Mouse (Mus musculus): ENCODE data around the gene Gm28729. TPM values are rescaled to one million over a fixed set of nuclear protein-coding genes. Genes with fewer than 3 reads are reported as not detected.
A peak's percentile ranks its signal among the peaks of the same experiment; 100 is the strongest.

Gene Gm28729
- polyA plus RNA-seq, 2 experiments: 0.11 TPM; not detected in 1

- Histone ChIP-seq H3K27me3 (ENCODE audit: control insufficient read depth, insufficient read depth, low read length) (no peaks in the 10 kb centered on the region), H3K4me3 (replicated peaks; ENCODE audit: low read length) (no peak overlapping the region), H3K27ac (replicated peaks; ENCODE audit: low read depth, low read length) (no peak overlapping the region), H3K9me3 (ENCODE audit: control insufficient read depth, low read length) (no peaks in the 10 kb centered on the region), H3K9ac (ENCODE audit: low read depth, low read length, severe bottlenecking) (no peak overlapping the region), H3K4me1 (ENCODE audit: control insufficient read depth, insufficient read depth, low read length) (no peaks in the 10 kb centered on the region), H3K36me3 (ENCODE audit: control insufficient read depth, insufficient read depth, low read length) (no peaks in the 10 kb centered on the region), H3K4me2 (replicated peaks; ENCODE audit: low read depth, low read length, severe bottlenecking) (no peak overlapping the region)
- DNase-seq (ENCODE audit: low spot score) (no peak), ATAC-seq (ENCODE audit: low FRiP score, low read depth) (no peak)
- no peak for TF ChIP-seq POLR2A (IDR thresholded peaks at IDR 0.05; ENCODE audit: borderline replicate concordance, extremely low read depth, insufficient read depth, insufficient read length)
- 85% methylated on average over 5 of the region's 5 CpGs for WGBS
Measured at GRCm38 (mm10) chr9:96514278-96514677, 10.8 kb downstream of the Gm28729 start.

- Histone ChIP-seq H3K27ac (replicated peaks; ENCODE audit: low read depth, low read length) (0 out of 2 replicates have a peak overlapping the region, but pooled peaks have one; percentile 8), H3K36me3 (ENCODE audit: control insufficient read depth, insufficient read depth, low read length) (no peaks in the 10 kb centered on the region), H3K9ac (ENCODE audit: low read depth, low read length, severe bottlenecking) (no peak overlapping the region), H3K4me2 (replicated peaks; ENCODE audit: low read depth, low read length, severe bottlenecking) (no peak overlapping the region), H3K9me3 (ENCODE audit: control insufficient read depth, low read length) (no peaks in the 10 kb centered on the region), H3K4me1 (ENCODE audit: control insufficient read depth, insufficient read depth, low read length) (no peaks in the 10 kb centered on the region), H3K4me3 (replicated peaks; ENCODE audit: low read length) (no peak overlapping the region), H3K27me3 (ENCODE audit: control insufficient read depth, insufficient read depth, low read length) (no peaks in the 10 kb centered on the region)
- 18% methylated on average over 10 of the region's 10 CpGs for WGBS
- DNase-seq (ENCODE audit: low spot score) (peak; percentile 85), ATAC-seq (ENCODE audit: low FRiP score, low read depth) (peak; percentile 77; the same call in 1 of the 2 replicates)
- TF ChIP-seq POLR2A (IDR thresholded peaks at IDR 0.05; ENCODE audit: borderline replicate concordance, extremely low read depth, insufficient read depth, insufficient read length): no peak
Measured at GRCm38 (mm10) chr9:96506011-96506498, 19.0 kb downstream of the Gm28729 start.

GRCm38 (mm10) chr9:96505156-96505555 lies 19.9 kb downstream of the Gm28729 start:
- Histone ChIP-seq H3K4me3 (replicated peaks; ENCODE audit: low read length) (no peak overlapping the region), H3K27me3 (ENCODE audit: control insufficient read depth, insufficient read depth, low read length) (no peaks in the 10 kb centered on the region), H3K9me3 (ENCODE audit: control insufficient read depth, low read length) (no peaks in the 10 kb centered on the region), H3K4me1 (ENCODE audit: control insufficient read depth, insufficient read depth, low read length) (no peaks in the 10 kb centered on the region), H3K27ac (replicated peaks; ENCODE audit: low read depth, low read length) (no peak overlapping the region), H3K9ac (ENCODE audit: low read depth, low read length, severe bottlenecking) (no peak overlapping the region), H3K36me3 (ENCODE audit: control insufficient read depth, insufficient read depth, low read length) (no peaks in the 10 kb centered on the region), H3K4me2 (replicated peaks; ENCODE audit: low read depth, low read length, severe bottlenecking) (no peak overlapping the region)
- ATAC-seq (ENCODE audit: low FRiP score, low read depth) (no peak), DNase-seq (ENCODE audit: low spot score) (no peak)
- 89% methylated on average over 4 of the region's 4 CpGs for WGBS
- no peak for TF ChIP-seq POLR2A (IDR thresholded peaks at IDR 0.05; ENCODE audit: borderline replicate concordance, extremely low read depth, insufficient read depth, insufficient read length)

- no peaks in the 10 kb centered on the region for H3K27me3 ChIP-seq (ENCODE audit: control insufficient read depth, insufficient read depth, low read length)
- H3K4me2 ChIP-seq (replicated peaks; ENCODE audit: low read depth, low read length, severe bottlenecking): no peak overlapping the region
- H3K27ac ChIP-seq (replicated peaks; ENCODE audit: low read depth, low read length): no peak overlapping the region
- no peaks in the 10 kb centered on the region for H3K4me1 ChIP-seq (ENCODE audit: control insufficient read depth, insufficient read depth, low read length)
- H3K9ac ChIP-seq (ENCODE audit: low read depth, low read length, severe bottlenecking): no peak overlapping the region
- H3K9me3 ChIP-seq (ENCODE audit: control insufficient read depth, low read length): no peaks in the 10 kb centered on the region
- DNase-seq (ENCODE audit: low spot score): no peak
- H3K36me3 ChIP-seq (ENCODE audit: control insufficient read depth, insufficient read depth, low read length): no peaks in the 10 kb centered on the region
- WGBS: 52% methylated on average over 17 of the region's 17 CpGs
- no peak for ATAC-seq (ENCODE audit: low FRiP score, low read depth)
- no peak for TF ChIP-seq POLR2A (IDR thresholded peaks at IDR 0.05; ENCODE audit: borderline replicate concordance, extremely low read depth, insufficient read depth, insufficient read length)
- no peak overlapping the region for H3K4me3 ChIP-seq (replicated peaks; ENCODE audit: low read length)
Measured at GRCm38 (mm10) chr9:96504116-96504895, 20.8 kb downstream of the Gm28729 start.

GRCm38 (mm10) chr9:96502856-96503610 lies 22.0 kb downstream of the Gm28729 start:
- no peak overlapping the region for H3K4me3 ChIP-seq (replicated peaks; ENCODE audit: low read length)
- no peak; the same call in 1 of the 2 replicates for ATAC-seq (ENCODE audit: low FRiP score, low read depth)
- 73% methylated on average over 6 of the region's 6 CpGs for WGBS

More at GRCm38 (mm10) chr9:96502856-96503610, 22.0 kb downstream of the Gm28729 start:
- DNase-seq (ENCODE audit: low spot score): no peak
- no peak overlapping the region for H3K27ac ChIP-seq (replicated peaks; ENCODE audit: low read depth, low read length)
- no peaks in the 10 kb centered on the region for H3K4me1 ChIP-seq (ENCODE audit: control insufficient read depth, insufficient read depth, low read length)
- no peak overlapping the region for H3K9ac ChIP-seq (ENCODE audit: low read depth, low read length, severe bottlenecking)
- no peaks in the 10 kb centered on the region for H3K36me3 ChIP-seq (ENCODE audit: control insufficient read depth, insufficient read depth, low read length)
- H3K4me2 ChIP-seq (replicated peaks; ENCODE audit: low read depth, low read length, severe bottlenecking): no peak overlapping the region
- H3K27me3 ChIP-seq (ENCODE audit: control insufficient read depth, insufficient read depth, low read length): no peaks in the 10 kb centered on the region
- TF ChIP-seq POLR2A (IDR thresholded peaks at IDR 0.05; ENCODE audit: borderline replicate concordance, extremely low read depth, insufficient read depth, insufficient read length): no peak
- no peaks in the 10 kb centered on the region for H3K9me3 ChIP-seq (ENCODE audit: control insufficient read depth, low read length)

Measured in limb, embryonic 14.5 days (tissue).